Comparison of ENCODE assay signal across 9 mouse cellular contexts in the genomic region with DNA sequence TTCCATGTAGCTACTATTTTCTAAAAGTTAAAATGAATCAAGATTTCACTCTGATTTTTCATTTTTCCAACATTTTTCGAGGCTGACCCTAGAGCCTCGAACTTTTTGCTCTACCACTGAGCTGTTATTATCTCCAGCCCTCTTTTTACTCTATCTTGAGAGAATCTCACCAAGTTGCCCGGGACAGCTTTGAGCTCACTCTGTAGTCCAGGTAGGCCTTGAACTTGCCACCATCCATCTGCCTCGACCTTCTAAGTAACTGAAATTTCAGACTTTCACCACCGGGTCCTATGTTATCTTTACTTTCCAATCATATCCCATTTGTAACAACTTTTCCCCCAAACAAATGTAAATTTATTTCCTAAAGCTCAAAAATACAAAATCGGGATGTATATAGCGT. TPM values are rescaled to one million over a fixed set of nuclear protein-coding genes. Genes with fewer than 3 reads are reported as not detected.
DNase-seq lines count a peak whose midpoint lies in the region; ATAC-seq and TF ChIP-seq lines count a peak whose summit lies in the region.
"Had no signal": no experiment of that assay in that cellular context is flagged by ENCODE, and none has a peak within 500 bp of the region (broad histone marks: within the 10 kb centered on the region; RNA-seq: fewer than 3 reads in every experiment).

No protein-coding gene starts in this region.

- H3K9me3 ChIP-seq in limb, embryonic 13.5 days: no peaks in the 10 kb centered on the region
- H3K9me3 ChIP-seq in stomach, postnatal 0 days (ENCODE audit: control insufficient read depth, low read length): no peaks in the 10 kb centered on the region

- TF ChIP-seq POLR2A in testis, adult 2 months (IDR thresholded peaks at IDR 0.05; ENCODE audit: control insufficient read depth, low read depth, low read length): no peak

- H3K27me3 ChIP-seq in testis, adult 2 months (ENCODE audit: control insufficient read depth, insufficient read depth, low read length): no peaks in the 10 kb centered on the region
- no peaks in the 10 kb centered on the region for H3K27me3 ChIP-seq in limb, embryonic 13.5 days
- H3K27me3 ChIP-seq in stomach, postnatal 0 days (ENCODE audit: control insufficient read depth, insufficient read depth, low read length): no peaks in the 10 kb centered on the region

- WGBS in limb, embryonic 13.5 days: 14% methylated on average over 7 of the region's 7 CpGs
- WGBS in stomach, postnatal 0 days: 10% methylated on average over 7 of the region's 7 CpGs

- 0 out of 2 replicates have a peak, but pooled peaks cover 2% of the 10 kb centered on the region for H3K36me3 ChIP-seq in testis, adult 2 months (ENCODE audit: control insufficient read depth, insufficient read depth, low read length)
- no peaks in the 10 kb centered on the region for H3K36me3 ChIP-seq in limb, embryonic 13.5 days
- H3K36me3 ChIP-seq in stomach, postnatal 0 days (ENCODE audit: control insufficient read depth, insufficient read depth, low read length): no peaks in the 10 kb centered on the region

- ATAC-seq in limb, embryonic 13.5 days (ENCODE audit: low FRiP score, low read depth): no peak
- ATAC-seq in stomach, postnatal 0 days (ENCODE audit: low FRiP score, low TSS enrichment): no peak
- ATAC-seq in granulocyte monocyte progenitor cell, adult 5-6 weeks (replicated peaks; ENCODE audit: poor library complexity, severe bottlenecking): no peak

- peak overlapping the region; percentile 82 for H3K4me2 ChIP-seq in limb, embryonic 13.5 days (replicated peaks)
- H3K4me2 ChIP-seq in stomach, postnatal 0 days (replicated peaks; ENCODE audit: low read depth): peak overlapping the region; percentile 56

- H3K27ac ChIP-seq in testis, adult 2 months (ENCODE audit: control insufficient read depth, insufficient read depth, low read depth, low read length): no peak overlapping the region
- H3K27ac ChIP-seq in limb, embryonic 13.5 days: no peak overlapping the region
- H3K27ac ChIP-seq in stomach, postnatal 0 days (replicated peaks): no peak overlapping the region

- peak overlapping the region; percentile 99 for H3K9ac ChIP-seq in limb, embryonic 13.5 days
- H3K9ac ChIP-seq in stomach, postnatal 0 days (ENCODE audit: low read length): peak overlapping the region; percentile 96

- peaks cover 3% of the 10 kb centered on the region; the same call in 1 of the 2 replicates for H3K4me1 ChIP-seq in testis, adult 2 months (ENCODE audit: control insufficient read depth, insufficient read depth, low read length)
- peaks cover 11% of the 10 kb centered on the region; the same call in 1 of the 2 replicates for H3K4me1 ChIP-seq in limb, embryonic 13.5 days
- H3K4me1 ChIP-seq in stomach, postnatal 0 days (replicated peaks; ENCODE audit: control insufficient read depth, insufficient read depth): no peaks in the 10 kb centered on the region

- peak; percentile 11 for DNase-seq in adrenal gland, postnatal 14 days
- no peak for DNase-seq in adrenal gland, postnatal 10 days
- no peak for DNase-seq in testis, postnatal 14 days (ENCODE audit: low spot score)
- DNase-seq in stomach, postnatal 0 days (ENCODE audit: low spot score): no peak
- DNase-seq in layer of hippocampus, adult 11-12 months (ENCODE audit: low spot score): no peak

- peak overlapping the region; percentile 95 for H3K4me3 ChIP-seq in testis, adult 2 months (ENCODE audit: control insufficient read depth, low read depth, low read length)
- H3K4me3 ChIP-seq in limb, embryonic 13.5 days: peak overlapping the region; percentile 100
- H3K4me3 ChIP-seq in stomach, postnatal 0 days (ENCODE audit: low read depth, low read length): peak overlapping the region; percentile 90

- TF ChIP-seq CTCF in testis, adult 2 months (IDR thresholded peaks at IDR 0.05; ENCODE audit: control insufficient read depth, insufficient read depth, insufficient replicate concordance, low read depth, low read length): no peak
- TF ChIP-seq CTCF in stomach, postnatal 0 days (IDR thresholded peaks at IDR 0.05; ENCODE audit: low read depth): no peak

- no peak for TF ChIP-seq EP300 in stomach, postnatal 0 days (optimal IDR thresholded peaks at IDR 0.05)

RNA-seq across cellular contexts. Expression of a gene that starts 1.7 kb away (rescaled TPM):
- total RNA-seq in adrenal gland, postnatal 14 days (2021): 94.2 and 107 TPM in 2 replicates
- total RNA-seq in adrenal gland, postnatal 10 days (2021): 10 to 100 TPM; 87.0 to 99.7 TPM
- polyA plus RNA-seq in testis, adult 2 months (2012; rRNA removed): 150 and 160 TPM in 2 replicates
- 19.0 and 19.2 TPM in 2 replicates for polyA plus RNA-seq in limb, embryonic 13.5 days (2015; fragmentation: Nextera tagmentation; extraction: Ambion mirVana)
- 4.9 and 8.1 TPM in 2 replicates for polyA plus RNA-seq in stomach, postnatal 0 days (2015; fragmentation: Nextera tagmentation; extraction: Ambion mirVana)
- 70.9 and 79.7 TPM in 2 replicates for total RNA-seq in granulocyte monocyte progenitor cell, adult 5-6 weeks (2014; fragmentation: Nextera tagmentation)
- 59.9 and 89.5 TPM in 2 replicates for total RNA-seq in granulocyte monocyte progenitor cell, adult 5-6 weeks (2017)

RNA-seq across cellular contexts. Expression of a gene that starts 54.6 kb away (rescaled TPM):
- total RNA-seq in adrenal gland, postnatal 14 days (2021): 81.3 and 83.2 TPM in 2 replicates
- total RNA-seq in adrenal gland, postnatal 10 days (2021): 10 to 100 TPM; 70.7 to 71.7 TPM
- 100 and 116 TPM in 2 replicates for polyA plus RNA-seq in testis, adult 2 months (2012; rRNA removed)
- polyA plus RNA-seq in limb, embryonic 13.5 days (2015; fragmentation: Nextera tagmentation; extraction: Ambion mirVana): 73.2 and 76.8 TPM in 2 replicates
- 39.2 and 42.3 TPM in 2 replicates for polyA plus RNA-seq in stomach, postnatal 0 days (2015; fragmentation: Nextera tagmentation; extraction: Ambion mirVana)
- total RNA-seq in granulocyte monocyte progenitor cell, adult 5-6 weeks (2014; fragmentation: Nextera tagmentation): 172 and 180 TPM in 2 replicates
- 206 TPM in 2 replicates for total RNA-seq in granulocyte monocyte progenitor cell, adult 5-6 weeks (2017)

RNA-seq across cellular contexts. Expression of a gene that starts 54.9 kb away (rescaled TPM):
- 0.82 and 1.7 TPM in 2 replicates for total RNA-seq in adrenal gland, postnatal 14 days (2021)
- total RNA-seq in adrenal gland, postnatal 10 days (2021): 1 to 10 TPM in 1 of 2 experiments, under 1 TPM in 1; 0.88 to 1.6 TPM
- 66.9 and 71.6 TPM in 2 replicates for polyA plus RNA-seq in testis, adult 2 months (2012; rRNA removed)
- polyA plus RNA-seq in limb, embryonic 13.5 days (2015; fragmentation: Nextera tagmentation; extraction: Ambion mirVana): 0.18 and 0.29 TPM in 2 replicates
- 0.25 and 0.59 TPM in 2 replicates for polyA plus RNA-seq in stomach, postnatal 0 days (2015; fragmentation: Nextera tagmentation; extraction: Ambion mirVana)
- not detected in 2 replicates for total RNA-seq in granulocyte monocyte progenitor cell, adult 5-6 weeks (2014; fragmentation: Nextera tagmentation)
- total RNA-seq in granulocyte monocyte progenitor cell, adult 5-6 weeks (2017): not detected in 2 replicates
- polyA plus RNA-seq: large intestine, adult 2 months had no signal
